Mouse (Mus musculus) MEL (cell line): ENCODE data around the gene Itgbl1. TPM values are rescaled to one million over a fixed set of nuclear protein-coding genes. Genes with fewer than 3 reads are reported as not detected.

Experiments
- DNase-seq: peaks from one replicate; pipeline ENCODE4 v3.0.0; 2011; ENCODE audit warnings: low read depth, low spot score
- H3K27ac ChIP-seq: 2 replicates; pipeline ENCODE4 v1.5.1; 2012; ENCODE audit warnings: low read depth, mild to moderate bottlenecking, control low read depth, low read length, moderate library complexity; ENCODE audit not compliant: control insufficient read depth
- H3K27me3 ChIP-seq, 2 experiments: fragments of 150-350 bp in 1 of 2; sonication (generic) in 1 of 2; 2 replicates each; pipeline ENCODE4 v1.6.1; 2012; ENCODE audit warnings: low read length in 2 of 2, mild to moderate bottlenecking in 2 of 2, improper control_type of control experiment in 1 of 2, moderate library complexity in 1 of 2; ENCODE audit not compliant: insufficient read depth in 2 of 2, control insufficient read depth in 1 of 2
- H3K36me3 ChIP-seq, 2 experiments: 2 replicates each; pipeline ENCODE4 v1.6.1; 2012 to 2014; ENCODE audit warnings: low read length in 2 of 2, improper control_type of control experiment in 1 of 2, inconsistent platforms in 1 of 2, mild to moderate bottlenecking in 1 of 2; ENCODE audit not compliant: insufficient read depth in 2 of 2, control insufficient read depth in 1 of 2
- H3K4me1 ChIP-seq, 2 experiments: fragments of 150-350 bp in 1 of 2; sonication (generic) in 1 of 2; 2 replicates each; pipeline ENCODE4 v1.6.1; 2012; ENCODE audit warnings: low read length in 2 of 2, improper control_type of control experiment in 1 of 2, mild to moderate bottlenecking in 1 of 2; ENCODE audit not compliant: insufficient read depth in 2 of 2, control insufficient read depth in 1 of 2
- H3K4me3 ChIP-seq, 2 experiments: fragments of 150-350 bp in 1 of 2; sonication (generic) in 1 of 2; 2 replicates each; pipeline ENCODE4 v1.5.1; 2012; ENCODE audit warnings: low read depth in 2 of 2, low read length in 2 of 2, mild to moderate bottlenecking in 2 of 2, moderate library complexity in 2 of 2, control low read depth in 1 of 2, improper control_type of control experiment in 1 of 2; ENCODE audit not compliant: control insufficient read depth in 1 of 2, insufficient read depth in 1 of 2
- H3K79me2 ChIP-seq: 2 replicates; pipeline ENCODE4 v1.6.1; 2012; ENCODE audit warnings: mild to moderate bottlenecking, low read length, moderate library complexity; ENCODE audit not compliant: control insufficient read depth, poor library complexity, insufficient read depth
- H3K9ac ChIP-seq: 2 replicates; pipeline ENCODE4 v1.6.1; 2012; ENCODE audit warnings: low read depth, mild to moderate bottlenecking, control low read depth, low read length, moderate library complexity; ENCODE audit not compliant: control insufficient read depth, poor library complexity, severe bottlenecking
- H3K9me3 ChIP-seq: fragments of 150-350 bp; sonication (generic); replicated peaks from 2 replicates; pipeline ENCODE4 v1.6.1; 2012; ENCODE audit warnings: mild to moderate bottlenecking, low read length, improper control_type of control experiment, moderate library complexity; ENCODE audit not compliant: insufficient read depth
- ELF1 ChIP-seq: IDR thresholded peaks from 2 replicates; pipeline ENCODE4 v1.6.1; 2014; ENCODE audit warnings: low read depth, mild to moderate bottlenecking, inconsistent platforms, low read length, improper control_type of control experiment, moderate library complexity
- EP300 ChIP-seq, 2 experiments: IDR thresholded peaks; 2 replicates each; pipeline ENCODE4 v1.6.1; 2011; ENCODE audit warnings: improper control_type of control experiment in 2 of 2, low read length in 2 of 2, low read depth in 1 of 2, mild to moderate bottlenecking in 1 of 2
- GABPA ChIP-seq: IDR thresholded peaks from 2 replicates; pipeline ENCODE4 v1.6.1; 2012; ENCODE audit warnings: low read depth, mild to moderate bottlenecking, inconsistent platforms, low read length, improper control_type of control experiment, moderate library complexity
- GATA1 ChIP-seq: IDR thresholded peaks from 2 replicates; pipeline ENCODE4 v1.6.1; 2011; ENCODE audit warnings: low read depth, low read length, improper control_type of control experiment
- MAFK ChIP-seq: IDR thresholded peaks from 2 replicates; pipeline ENCODE4 v1.6.1; 2011; ENCODE audit warnings: low read depth, mild to moderate bottlenecking, low read length, improper control_type of control experiment, borderline replicate concordance
- MAZ ChIP-seq: IDR thresholded peaks from 2 replicates; pipeline ENCODE4 v1.6.1; 2012; ENCODE audit warnings: low read depth, mild to moderate bottlenecking, inconsistent platforms, low read length, improper control_type of control experiment
- MXI1 ChIP-seq: IDR thresholded peaks from 2 replicates; pipeline ENCODE4 v1.6.1; 2011; ENCODE audit warnings: mild to moderate bottlenecking, low read depth, low read length, improper control_type of control experiment
- MYB ChIP-seq: IDR thresholded peaks from 2 replicates; pipeline ENCODE4 v1.6.1; 2011; ENCODE audit warnings: mild to moderate bottlenecking, low read depth, low read length, improper control_type of control experiment
- MYC ChIP-seq: IDR thresholded peaks from 2 replicates; pipeline ENCODE4 v1.6.1; 2011; ENCODE audit warnings: low read depth, mild to moderate bottlenecking, low read length, improper control_type of control experiment, moderate library complexity
- NRF1 ChIP-seq: IDR thresholded peaks from 2 replicates; pipeline ENCODE4 v1.6.1; 2014; ENCODE audit warnings: low read depth, mild to moderate bottlenecking, inconsistent platforms, low read length, improper control_type of control experiment, moderate library complexity; ENCODE audit not compliant: poor library complexity, insufficient read depth, severe bottlenecking
- POLR2A ChIP-seq, 2 experiments: IDR thresholded peaks; 2 replicates each; pipeline ENCODE4 v1.6.1; 2011 to 2012; ENCODE audit warnings: low read length in 2 of 2, mild to moderate bottlenecking in 2 of 2, control low read depth in 1 of 2, improper control_type of control experiment in 1 of 2, low read depth in 1 of 2, moderate library complexity in 1 of 2; ENCODE audit not compliant: control insufficient read depth in 1 of 2, insufficient read depth in 1 of 2, poor library complexity in 1 of 2
- POLR2AphosphoS5 ChIP-seq: IDR thresholded peaks from 2 replicates; pipeline ENCODE4 v1.6.1; 2012; ENCODE audit warnings: low read depth, borderline replicate concordance, mild to moderate bottlenecking, inconsistent platforms, low read length, moderate library complexity, mixed read lengths
- RAD21 ChIP-seq: IDR thresholded peaks from 2 replicates; pipeline ENCODE4 v1.6.1; 2011; ENCODE audit warnings: mild to moderate bottlenecking, low read depth, low read length, improper control_type of control experiment
- RCOR1 ChIP-seq: IDR thresholded peaks from 2 replicates; pipeline ENCODE4 v1.6.1; 2012; ENCODE audit warnings: low read depth, mild to moderate bottlenecking, inconsistent platforms, low read length, improper control_type of control experiment
- TBP ChIP-seq: IDR thresholded peaks from 2 replicates; pipeline ENCODE4 v1.8.0; 2011; ENCODE audit warnings: low read depth, low read length, improper control_type of control experiment
- USF2 ChIP-seq, 2 experiments: IDR thresholded peaks; 2 replicates each; pipeline ENCODE4 v1.6.1; 2011 to 2012; ENCODE audit warnings: improper control_type of control experiment in 2 of 2, low read length in 2 of 2, borderline replicate concordance in 1 of 2, inconsistent platforms in 1 of 2, low read depth in 1 of 2, mild to moderate bottlenecking in 1 of 2; ENCODE audit not compliant: insufficient read depth in 1 of 2
- ZC3H11A ChIP-seq: IDR thresholded peaks from 2 replicates; pipeline ENCODE4 v1.6.1; 2012; ENCODE audit warnings: low read depth, mild to moderate bottlenecking, inconsistent platforms, low read length, improper control_type of control experiment
- ZKSCAN1 ChIP-seq: IDR thresholded peaks from 2 replicates; pipeline ENCODE4 v1.6.1; 2012; ENCODE audit warnings: low read depth, mild to moderate bottlenecking, inconsistent platforms, low read length, improper control_type of control experiment, moderate library complexity
- polyA plus RNA-seq, 2 experiments: library from polyadenylated mRNA; stranded (reverse) in 1 of 2; unstranded in 1 of 2; fragments of >175 nt in 1 of 2; fragments of >200 nt in 1 of 2; gene quantifications; 2 replicates each; pipeline versions ENCODE4 v1.2.1 to v1.2.4; 2012; ENCODE audit warnings: low replicate concordance in 2 of 2, low read depth in 1 of 2; ENCODE audit not compliant: insufficient read length in 2 of 2, insufficient read depth in 1 of 2, missing spikeins in 1 of 2
- total RNA-seq: library from RNA; depleted of rRNA; stranded (reverse); fragments of 300-350 nt; gene quantifications from 2 replicates; pipeline ENCODE4 v1.2.3, GENCODE M21; 2012

Gene Itgbl1
- total and polyA plus RNA-seq, 3 experiments, result not detected

DNA sequence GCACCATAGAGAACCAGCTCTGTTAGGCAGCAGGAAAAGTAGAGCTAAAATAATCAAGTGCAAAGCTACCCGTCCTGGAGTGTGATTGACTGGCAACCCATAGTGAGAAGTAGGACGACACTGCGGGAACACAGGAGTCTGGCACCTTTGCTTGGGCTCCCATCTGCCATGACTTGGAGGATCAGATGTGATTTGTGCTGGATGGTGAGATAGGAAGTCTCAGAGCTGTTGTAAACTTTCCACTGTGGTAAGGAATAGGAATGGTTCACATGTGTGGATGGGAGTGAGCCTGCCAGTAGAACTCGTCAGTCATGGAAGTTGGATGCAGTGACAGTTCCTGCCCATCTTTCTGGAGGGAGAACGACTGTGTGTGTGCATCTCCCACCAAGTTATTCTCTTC is 177.9 kb downstream of the Itgbl1 start:
- no peak for TF ChIP-seq MAZ
- TF ChIP-seq, all 39 proteins: peak for 0
- no peak overlapping the region for H3K4me3 ChIP-seq
- H3K9me3 ChIP-seq, result no peaks in the 10 kb centered on the region
- no peak overlapping the region for H3K9ac ChIP-seq
- no peak for DNase-seq
- H3K36me3 ChIP-seq, result no peaks in the 10 kb centered on the region
- no peaks in the 10 kb centered on the region for H3K4me1 ChIP-seq
- no peak overlapping the region for H3K27ac ChIP-seq
- no peaks in the 10 kb centered on the region for H3K79me2 ChIP-seq
- H3K27me3 ChIP-seq, result no peaks in the 10 kb centered on the region

DNA sequence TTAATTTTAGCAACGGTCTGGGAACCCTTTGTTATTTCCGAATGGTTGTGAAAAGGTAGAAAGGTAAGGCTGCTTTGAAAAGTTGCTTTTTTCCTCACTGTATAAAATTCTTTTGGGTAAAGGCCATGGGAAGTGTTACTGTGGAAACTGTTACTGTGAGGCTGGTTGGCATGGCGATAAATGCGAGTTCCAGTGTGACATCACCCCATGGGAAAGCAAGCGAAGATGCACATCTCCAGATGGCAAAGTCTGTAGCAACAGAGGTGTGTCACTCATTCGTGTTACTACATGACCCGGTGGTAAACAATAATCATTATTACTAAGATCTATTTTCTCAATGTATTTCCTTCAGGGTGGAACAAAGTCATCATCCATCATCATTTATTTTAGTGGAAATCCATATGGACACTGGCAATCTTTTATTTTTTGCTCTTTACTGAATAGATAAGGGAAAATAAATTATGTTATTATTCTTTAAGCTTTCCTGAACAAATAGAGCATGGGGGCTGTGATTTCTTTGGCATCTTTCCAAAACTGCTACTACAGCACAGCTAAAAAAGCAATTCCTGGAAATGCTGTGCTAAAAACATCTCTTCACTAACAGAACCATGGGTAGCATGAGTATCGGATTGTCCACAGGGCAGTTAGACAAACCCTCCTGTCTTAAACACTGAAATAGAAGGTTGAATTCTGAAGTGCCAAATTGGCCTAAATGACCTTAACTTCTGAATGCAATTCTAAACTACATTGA is 184.1 kb downstream of the Itgbl1 start:
- Histone ChIP-seq H3K27ac (no peak overlapping the region), H3K9ac (no peak overlapping the region), H3K79me2 (no peaks in the 10 kb centered on the region), H3K4me3 (no peak overlapping the region), H3K27me3 (no peaks in the 10 kb centered on the region), H3K9me3 (no peaks in the 10 kb centered on the region)
- DNase-seq, result no peak
- no peak for TF ChIP-seq POLR2AphosphoS5
- TF ChIP-seq MYC, result no peak
- no peak for TF ChIP-seq GABPA
- no peak for TF ChIP-seq GATA1
- TF ChIP-seq ELF1, result no peak
- no peak for TF ChIP-seq POLR2A (IDR thresholded peaks at IDR 0.05; ENCODE audit: control insufficient read depth in 1 of 2, insufficient read depth in 1 of 2, low read depth in 1 of 2, low read length in 2 of 2, poor library complexity in 1 of 2)
- no peak for TF ChIP-seq RCOR1
- no peak for TF ChIP-seq MXI1
- no peak for TF ChIP-seq ZC3H11A
- no peak for TF ChIP-seq ZKSCAN1
- TF ChIP-seq, all 39 proteins: peak for 0
- H3K4me1 ChIP-seq, result no peaks in the 10 kb centered on the region
- H3K36me3 ChIP-seq, result no peaks in the 10 kb centered on the region

- Histone ChIP-seq H3K36me3 (no peaks in the 10 kb centered on the region), H3K27ac (no peak overlapping the region), H3K9me3 (no peaks in the 10 kb centered on the region), H3K9ac (no peak overlapping the region), H3K79me2 (no peaks in the 10 kb centered on the region), H3K27me3 (no peaks in the 10 kb centered on the region), H3K4me1 (no peaks in the 10 kb centered on the region), H3K4me3 (no peak overlapping the region)
- DNase-seq, result no peak
- TF ChIP-seq MYC (no peak), MAFK (no peak), USF2 (IDR thresholded peaks at IDR 0.05; ENCODE audit: borderline replicate concordance in 1 of 2, insufficient read depth in 1 of 2, low read depth in 1 of 2, low read length in 2 of 2) (no peak), MYB (no peak), GATA1 (no peak), RAD21 (no peak), EP300 (IDR thresholded peaks at IDR 0.05; ENCODE audit: low read depth in 1 of 2, low read length in 2 of 2) (no peak), TBP (no peak), ZC3H11A (no peak), MAZ (no peak), NRF1 (no peak)
Observed at GRCm38 (mm10) chr14:123864531-123864930, 204.8 kb downstream of the Itgbl1 start.
